Mouse (Mus musculus): Measurements from ENCODE around the gene Mitf.

DNA sequence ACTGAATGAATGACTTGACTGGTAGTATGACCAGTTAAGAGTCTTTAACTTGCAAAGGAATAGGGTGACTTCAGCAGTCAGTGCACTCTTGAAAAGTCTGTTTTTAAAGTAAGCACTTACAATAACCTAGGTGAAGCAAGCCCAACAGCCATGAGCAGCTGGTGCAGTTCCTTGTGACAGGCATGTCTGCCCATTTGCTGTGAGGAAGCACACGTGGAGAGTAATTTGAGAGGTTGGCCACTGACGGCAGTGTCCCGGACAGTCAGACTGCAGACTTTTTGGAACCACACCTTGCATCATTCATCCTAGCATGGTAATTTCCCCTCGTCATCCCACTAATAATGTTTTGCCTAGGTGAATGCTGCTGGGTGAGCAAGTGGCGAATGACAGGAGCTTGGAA, 12.1 kb downstream of the Mitf start:
- TF ChIP-seq CTCF (IDR thresholded peaks at IDR 0.05; ENCODE audit: extremely low read depth, insufficient read depth, low read length) (no peak), POLR2A (IDR thresholded peaks at IDR 0.05; ENCODE audit: extremely low read depth, insufficient read depth, low read length) (no peak)

All from cortical plate, adult 2 months (tissue).